Comparison of ENCODE assay signal across 8 mouse cellular contexts in genomic region chr12:111813766-111814617, GRCm38 (mm10). TPM values are rescaled to one million over a fixed set of nuclear protein-coding genes. Genes with fewer than 3 reads are reported as not detected.
DNase-seq lines count a peak whose midpoint lies in the region; ATAC-seq and TF ChIP-seq lines count a peak whose summit lies in the region.

Xrcc3 (minus strand) TSS chr12:111813873.
Zfyve21 (plus strand) TSS chr12:111814170.

- TF ChIP-seq CTCF in liver, embryonic 14.5 days (IDR thresholded peaks at IDR 0.05; ENCODE audit: low read depth) = no peak
- TF ChIP-seq CTCF in stomach, postnatal 0 days (IDR thresholded peaks at IDR 0.05; ENCODE audit: low read depth) = 0 out of 2 replicates have a peak, but pooled peaks have one; percentile 5

- H3K4me1 ChIP-seq in forebrain, embryonic 10.5 days = peaks cover 68% of the 10 kb centered on the region
- peaks cover 59% of the 10 kb centered on the region for H3K4me1 ChIP-seq in heart, embryonic 15.5 days (replicated peaks)
- H3K4me1 ChIP-seq in liver, embryonic 14.5 days (replicated peaks; ENCODE audit: control insufficient read depth in 2 of 2, insufficient read depth in 2 of 2, low read length in 1 of 2) = peaks cover 46 to 50% of the 10 kb centered on the region in 2 experiments
- H3K4me1 ChIP-seq in neural tube, embryonic 11.5 days (ENCODE audit: control insufficient read depth, insufficient read depth, low read length) = peaks cover 22% of the 10 kb centered on the region
- peaks cover 8% of the 10 kb centered on the region for H3K4me1 ChIP-seq in stomach, postnatal 0 days (replicated peaks; ENCODE audit: control insufficient read depth, insufficient read depth)

- H3K36me3 ChIP-seq in forebrain, embryonic 10.5 days (replicated peaks) = peaks cover 44% of the 10 kb centered on the region
- H3K36me3 ChIP-seq in heart, embryonic 15.5 days = no peaks in the 10 kb centered on the region
- H3K36me3 ChIP-seq in liver, embryonic 14.5 days (replicated peaks; ENCODE audit: control insufficient read depth, insufficient read depth, low read depth) = no peaks in the 10 kb centered on the region; the same call in 1 of the 2 replicates
- H3K36me3 ChIP-seq in neural tube, embryonic 11.5 days (ENCODE audit: control insufficient read depth, insufficient read depth, low read length) = no peaks in the 10 kb centered on the region
- H3K36me3 ChIP-seq in stomach, postnatal 0 days (ENCODE audit: control insufficient read depth, insufficient read depth, low read length) = no peaks in the 10 kb centered on the region

- peak within 1 kb of the TSS; percentile 91 for H3K4me2 ChIP-seq in heart, embryonic 15.5 days
- H3K4me2 ChIP-seq in liver, embryonic 14.5 days (ENCODE audit: low read depth) = peak within 1 kb of the TSS; percentile 96
- H3K4me2 ChIP-seq in neural tube, embryonic 11.5 days (ENCODE audit: low read depth) = peak within 1 kb of the TSS; percentile 83
- peak within 1 kb of the TSS; percentile 82 for H3K4me2 ChIP-seq in stomach, postnatal 0 days (replicated peaks; ENCODE audit: low read depth)

- under 1% methylated on average over 87 of the region's 87 CpGs for WGBS in forebrain, embryonic 10.5 days
- WGBS in heart, embryonic 15.5 days = under 1% methylated on average over 87 of the region's 87 CpGs
- under 1% methylated on average over 87 of the region's 87 CpGs for WGBS in liver, embryonic 14.5 days (ENCODE audit: insufficient replicate concordance)
- 0% methylated on average over 82 of the region's 87 CpGs for WGBS in neural tube, embryonic 11.5 days
- under 1% methylated on average over 87 of the region's 87 CpGs for WGBS in stomach, postnatal 0 days

- peak within 1 kb of the TSS; percentile 86 for H3K9ac ChIP-seq in heart, embryonic 15.5 days
- H3K9ac ChIP-seq in liver, embryonic 14.5 days (replicated peaks) = peak within 1 kb of the TSS; percentile 86
- H3K9ac ChIP-seq in neural tube, embryonic 11.5 days (ENCODE audit: low read length) = peak within 1 kb of the TSS; percentile 79
- peak within 1 kb of the TSS; percentile 83 for H3K9ac ChIP-seq in stomach, postnatal 0 days (ENCODE audit: low read length)

- H3K9me3 ChIP-seq in forebrain, embryonic 10.5 days = no peaks in the 10 kb centered on the region
- H3K9me3 ChIP-seq in heart, embryonic 15.5 days (replicated peaks) = no peaks in the 10 kb centered on the region
- no peaks in the 10 kb centered on the region for H3K9me3 ChIP-seq in liver, embryonic 14.5 days (ENCODE audit: control insufficient read depth, low read length)
- no peaks in the 10 kb centered on the region for H3K9me3 ChIP-seq in neural tube, embryonic 11.5 days (ENCODE audit: control insufficient read depth, low read length)
- no peaks in the 10 kb centered on the region for H3K9me3 ChIP-seq in stomach, postnatal 0 days (ENCODE audit: control insufficient read depth, low read length)

- peak; percentile 97 for ATAC-seq in heart, embryonic 15.5 days (replicated peaks; ENCODE audit: insufficient number of reproducible peaks, insufficient read depth, low FRiP score, low read depth)
- peak; percentile 92 for ATAC-seq in liver, embryonic 14.5 days (ENCODE audit: insufficient read depth)
- peak; percentile 99 for ATAC-seq in neural tube, embryonic 11.5 days (ENCODE audit: insufficient read depth, low FRiP score, low TSS enrichment)
- ATAC-seq in stomach, postnatal 0 days (ENCODE audit: low FRiP score, low TSS enrichment) = peak; percentile 97

- no peaks in the 10 kb centered on the region for H3K27me3 ChIP-seq in forebrain, embryonic 10.5 days (ENCODE audit: poor library complexity, severe bottlenecking)
- no peaks in the 10 kb centered on the region for H3K27me3 ChIP-seq in heart, embryonic 15.5 days
- no peaks in the 10 kb centered on the region for H3K27me3 ChIP-seq in liver, embryonic 14.5 days (ENCODE audit: control insufficient read depth, insufficient read depth, low read length)
- H3K27me3 ChIP-seq in neural tube, embryonic 11.5 days (ENCODE audit: control insufficient read depth, insufficient read depth, low read length) = no peaks in the 10 kb centered on the region
- no peaks in the 10 kb centered on the region for H3K27me3 ChIP-seq in stomach, postnatal 0 days (ENCODE audit: control insufficient read depth, insufficient read depth, low read length)

- peak within 1 kb of the TSS; percentile 94 for H3K27ac ChIP-seq in forebrain, embryonic 10.5 days
- H3K27ac ChIP-seq in heart, embryonic 15.5 days = peak within 1 kb of the TSS; percentile 98
- peak within 1 kb of the TSS; percentile 66 for H3K27ac ChIP-seq in liver, embryonic 14.5 days
- H3K27ac ChIP-seq in neural tube, embryonic 11.5 days (ENCODE audit: low read depth, low read length) = peak within 1 kb of the TSS; percentile 67
- peak within 1 kb of the TSS; percentile 95 for H3K27ac ChIP-seq in stomach, postnatal 0 days (replicated peaks)

- peak within 1 kb of the TSS; percentile 86 for H3K4me3 ChIP-seq in forebrain, embryonic 10.5 days
- peak within 1 kb of the TSS; percentile 85 for H3K4me3 ChIP-seq in heart, embryonic 15.5 days
- H3K4me3 ChIP-seq in liver, embryonic 14.5 days (ENCODE audit: insufficient read depth in 1 of 2, low read depth in 2 of 2, low read length in 2 of 2) = peak within 1 kb of the TSS; percentile 86
- H3K4me3 ChIP-seq in neural tube, embryonic 11.5 days (ENCODE audit: low read depth, low read length) = peak within 1 kb of the TSS; percentile 78
- peak within 1 kb of the TSS; percentile 88 for H3K4me3 ChIP-seq in stomach, postnatal 0 days (ENCODE audit: low read depth, low read length)

- peak; percentile 96 to 98 for DNase-seq in CD8-positive naive resting alpha-beta T cell, adult 2 months (ENCODE audit: low read depth in 2 of 2, low spot score in 2 of 2)
- peak; percentile 98 for DNase-seq in c-Kit-positive CD71-negative TER-119-negative erythroid progenitor cells, embryonic 14.5 days (ENCODE audit: low read depth)
- DNase-seq in forebrain, embryonic 10.5 days (ENCODE audit: extremely low spot score, low spot score) = peak; percentile 99
- peak; percentile 97 to 100 for DNase-seq in kidney, postnatal 25 days
- peak; percentile 99 for DNase-seq in liver, embryonic 14.5 days (ENCODE audit: low read depth in 3 of 3, low spot score in 3 of 3)
- DNase-seq in neural tube, embryonic 11.5 days (ENCODE audit: low spot score) = peak; percentile 98
- DNase-seq in stomach, postnatal 0 days (ENCODE audit: low spot score) = peak; percentile 98

- TF ChIP-seq EP300 in liver, embryonic 14.5 days (IDR thresholded peaks at IDR 0.05; ENCODE audit: low read depth) = peak; percentile 68
- TF ChIP-seq EP300 in stomach, postnatal 0 days (optimal IDR thresholded peaks at IDR 0.05) = peak; percentile 66

RNA-seq across cellular contexts. Expression of gene Xrcc3, which starts in this region (rescaled TPM):
- polyA plus RNA-seq in forebrain, embryonic 10.5 days (2016; fragmentation: Nextera tagmentation; extraction: Ambion mirVana) = 16.7 and 21.5 TPM in 2 replicates
- polyA plus RNA-seq in heart, embryonic 15.5 days (2015; fragmentation: Nextera tagmentation; extraction: Ambion mirVana) = 3.8 and 7.8 TPM in 2 replicates
- 11.7 and 15.5 TPM in 2 replicates for polyA plus RNA-seq in liver, embryonic 14.5 days (2012; rRNA removed)
- polyA plus RNA-seq in liver, embryonic 14.5 days (2014; fragmentation: Nextera tagmentation; extraction: Ambion mirVana) = 6.6 and 7.5 TPM in 2 replicates
- polyA plus RNA-seq in neural tube, embryonic 11.5 days (2014; fragmentation: Nextera tagmentation; extraction: Ambion mirVana) = 12.5 and 12.8 TPM in 2 replicates
- 1.8 and 3.2 TPM in 2 replicates for polyA plus RNA-seq in stomach, postnatal 0 days (2015; fragmentation: Nextera tagmentation; extraction: Ambion mirVana)

RNA-seq across cellular contexts. Expression of gene Zfyve21, which starts in this region (rescaled TPM):
- polyA plus RNA-seq in forebrain, embryonic 10.5 days (2016; fragmentation: Nextera tagmentation; extraction: Ambion mirVana) = 68.2 and 69.3 TPM in 2 replicates
- 86.6 and 99.9 TPM in 2 replicates for polyA plus RNA-seq in heart, embryonic 15.5 days (2015; fragmentation: Nextera tagmentation; extraction: Ambion mirVana)
- polyA plus RNA-seq in liver, embryonic 14.5 days (2012; rRNA removed) = 35.3 and 38.4 TPM in 2 replicates
- polyA plus RNA-seq in liver, embryonic 14.5 days (2014; fragmentation: Nextera tagmentation; extraction: Ambion mirVana) = 52.0 and 54.5 TPM in 2 replicates
- 64.5 and 67.3 TPM in 2 replicates for polyA plus RNA-seq in neural tube, embryonic 11.5 days (2014; fragmentation: Nextera tagmentation; extraction: Ambion mirVana)
- 72.0 and 72.4 TPM in 2 replicates for polyA plus RNA-seq in stomach, postnatal 0 days (2015; fragmentation: Nextera tagmentation; extraction: Ambion mirVana)

Comparison
In these comparisons a context has a peak if more than half of its experiments do, and no peak if none do; other contexts are left out.
1. Peak in every context shown above with its lines: DNase-seq, ATAC-seq, H3K4me3 ChIP-seq and H3K27ac ChIP-seq.